Mouse (Mus musculus) spleen, adult 2 months (tissue): ENCODE results near the gene Pla2g4e.

Experiments used
- CTCF ChIP-seq: fragments of 200-500 bp; IDR thresholded peaks from 2 replicates; pipeline ENCODE4 v1.5.1; 2011; ENCODE audit warnings: mild to moderate bottlenecking, inconsistent platforms; ENCODE audit not compliant: insufficient read depth, insufficient read length, insufficient replicate concordance; ENCODE audit errors: extremely low read depth
- POLR2A ChIP-seq: fragments of 200-500 bp; IDR thresholded peaks from 2 replicates; pipeline ENCODE4 v1.6.1; 2011; ENCODE audit warnings: low read depth, low read length, inconsistent platforms

GRCm38 (mm10) chr2:120291471-120292078 lies 46.4 kb upstream of the Pla2g4e start:
- TF ChIP-seq CTCF (no peak), POLR2A (no peak)
